Mouse (Mus musculus) fibroblast of lung, adult 2 months (primary cell): ENCODE results near the gene Zyx.

Source experiments
- DNase-seq: peaks from one replicate; pipeline ENCODE4 v3.0.0-alpha.2; 2011; ENCODE audit warnings: low read depth

The Zyx gene

GRCm38 (mm10) chr6:42369870-42370269 is 20.4 kb downstream of the Zyx start:
- no peak for DNase-seq

- DNase-seq, result no peak
Measured at GRCm38 (mm10) chr6:42370630-42371363, 21.4 kb downstream of the Zyx start.

- no peak for DNase-seq
Measured at GRCm38 (mm10) chr6:42372001-42372400, 22.6 kb downstream of the Zyx start.

GRCm38 (mm10) chr6:42372421-42372815 is 23.0 kb downstream of the Zyx start:
- DNase-seq, result no peak

- DNase-seq, result no peak
Measured at GRCm38 (mm10) chr6:42372816-42373547, 23.6 kb downstream of the Zyx start, which contains the start of gene Epha1. Epha1 (minus strand) TSS chr6:42373268.

- DNase-seq, result no peak
Measured at GRCm38 (mm10) chr6:42373669-42374430, 24.4 kb downstream of the Zyx start.

GRCm38 (mm10) chr6:42374701-42375100 is 25.3 kb downstream of the Zyx start:
- no peak for DNase-seq

GRCm38 (mm10) chr6:42375131-42375530 is 25.7 kb downstream of the Zyx start:
- no peak for DNase-seq

GRCm38 (mm10) chr6:42376016-42376415 is 26.6 kb downstream of the Zyx start:
- DNase-seq, result no peak

- DNase-seq, result no peak
Measured at GRCm38 (mm10) chr6:42376504-42377019, 27.1 kb downstream of the Zyx start.

- DNase-seq, result no peak
Measured at GRCm38 (mm10) chr6:42377280-42377679, 27.9 kb downstream of the Zyx start.

GRCm38 (mm10) chr6:42379551-42379950 is 30.1 kb downstream of the Zyx start:
- no peak for DNase-seq

GRCm38 (mm10) chr6:42380416-42381144 is 31.1 kb downstream of the Zyx start:
- no peak for DNase-seq

GRCm38 (mm10) chr6:42381221-42381620 is 31.8 kb downstream of the Zyx start:
- no peak for DNase-seq

GRCm38 (mm10) chr6:42381916-42382381 is 32.5 kb downstream of the Zyx start:
- DNase-seq, result no peak

- no peak for DNase-seq
Measured at GRCm38 (mm10) chr6:42383360-42383759, 33.9 kb downstream of the Zyx start.

- no peak for DNase-seq
Measured at GRCm38 (mm10) chr6:42385635-42386034, 36.2 kb downstream of the Zyx start.

- no peak for DNase-seq
Measured at GRCm38 (mm10) chr6:42391796-42392330, 42.4 kb downstream of the Zyx start.

GRCm38 (mm10) chr6:42395960-42396809 is 46.8 kb downstream of the Zyx start:
- DNase-seq, result peak; percentile 89

GRCm38 (mm10) chr6:42397041-42397657 is 47.7 kb downstream of the Zyx start:
- no peak for DNase-seq
